Mouse (Mus musculus) ES-Bruce4 (cell line): Measurements from ENCODE around the gene Kif5a.

ENCODE experiments used
- CTCF ChIP-seq: IDR thresholded peaks from one replicate; pipeline ENCODE4 v1.8.1; 2011; ENCODE audit warnings: low read depth, low read length
- POLR2A ChIP-seq: IDR thresholded peaks from one replicate; pipeline ENCODE4 v1.8.1; 2011; ENCODE audit warnings: low read length; ENCODE audit not compliant: insufficient read depth

DNA sequence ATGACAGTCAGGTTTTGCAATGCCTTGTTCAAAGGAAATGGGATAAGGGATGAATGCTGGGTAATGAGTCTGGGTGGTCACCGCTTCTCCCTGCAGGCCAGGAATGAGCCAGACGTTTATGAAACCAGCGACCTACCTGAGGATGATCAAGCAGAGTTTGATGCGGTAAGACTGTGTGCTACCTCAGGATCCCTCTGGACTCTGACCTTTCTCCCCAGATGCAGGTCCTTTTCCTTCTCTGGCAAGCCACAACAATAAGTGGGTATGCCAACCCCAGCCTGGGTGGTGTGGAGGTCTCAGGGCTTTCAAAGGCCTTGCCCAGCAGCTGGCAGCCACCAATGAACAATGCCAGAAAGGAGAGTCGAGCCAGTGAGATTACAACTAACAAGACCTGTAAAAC lies 4.2 kb upstream of the Kif5a start:
- TF ChIP-seq CTCF (no peak), POLR2A (no peak)
